Mouse (Mus musculus) frontal cortex, adult (tissue): ENCODE data around the gene Fgfr2.
A peak's percentile ranks its signal among the peaks of the same experiment; 100 is the strongest.

Experiments
- ATAC-seq: cut with Nextera tagmentation; 2 replicates; pipeline ENCODE4 v1.9.2; 2017; ENCODE audit warnings: mild to moderate bottlenecking, moderate library complexity, mixed read lengths; ENCODE audit not compliant: low TSS enrichment

Fgfr2 gene

DNA sequence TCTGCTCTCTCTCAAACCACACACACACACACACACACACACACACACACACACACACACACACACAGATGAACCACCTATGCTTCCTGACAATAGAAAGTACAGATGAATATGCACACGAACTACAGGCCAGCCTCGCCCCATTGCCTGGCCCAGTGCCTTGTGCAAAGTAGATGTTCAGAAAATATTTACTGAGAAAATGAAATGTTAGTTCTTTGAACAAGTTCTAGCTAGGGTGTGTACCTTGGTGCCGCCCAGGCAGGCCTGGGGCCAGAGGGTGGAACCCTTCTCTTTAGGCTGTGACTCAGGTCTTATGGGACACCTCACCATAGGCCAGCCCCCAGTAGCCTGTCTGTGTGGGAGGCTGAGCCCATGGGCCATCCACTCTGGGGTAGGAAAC is 891.7 kb downstream of the Fgfr2 start:
- no peak for ATAC-seq

- no peak for ATAC-seq
Observed at GRCm38 (mm10) chr7:132230961-132231360, 892.2 kb downstream of the Fgfr2 start.

DNA sequence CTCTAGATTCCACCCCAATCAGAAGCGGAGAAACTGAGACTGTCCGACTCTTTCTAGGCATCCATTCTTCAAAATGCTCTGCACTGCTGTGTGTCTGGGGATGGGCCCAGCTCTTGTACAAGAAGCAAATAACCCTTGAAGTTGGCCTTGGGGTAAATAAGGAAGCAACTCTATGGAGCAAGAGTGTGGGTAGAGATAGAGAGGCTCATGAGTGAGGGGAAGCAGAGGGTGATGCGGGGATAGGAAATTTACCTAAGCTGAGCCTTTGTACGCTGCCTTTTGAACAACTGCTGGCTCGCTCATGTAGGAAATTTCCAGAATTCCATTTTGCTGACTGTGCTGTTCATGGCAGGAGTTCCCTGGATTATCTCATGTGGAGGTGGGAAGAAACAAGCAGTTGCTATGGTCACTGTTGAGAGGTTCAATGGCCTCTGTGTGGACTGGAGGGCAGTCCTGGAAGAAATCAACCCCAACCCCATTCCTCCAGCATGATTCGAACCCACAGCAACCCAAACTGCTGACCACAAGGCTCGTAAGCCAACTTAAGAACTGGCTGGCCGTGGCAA is 896.0 kb downstream of the Fgfr2 start:
- ATAC-seq = no peak; the same call in 1 of the 2 replicates

- peak; percentile 64 for ATAC-seq
Observed at GRCm38 (mm10) chr7:132226379-132227074, 896.6 kb downstream of the Fgfr2 start.

DNA sequence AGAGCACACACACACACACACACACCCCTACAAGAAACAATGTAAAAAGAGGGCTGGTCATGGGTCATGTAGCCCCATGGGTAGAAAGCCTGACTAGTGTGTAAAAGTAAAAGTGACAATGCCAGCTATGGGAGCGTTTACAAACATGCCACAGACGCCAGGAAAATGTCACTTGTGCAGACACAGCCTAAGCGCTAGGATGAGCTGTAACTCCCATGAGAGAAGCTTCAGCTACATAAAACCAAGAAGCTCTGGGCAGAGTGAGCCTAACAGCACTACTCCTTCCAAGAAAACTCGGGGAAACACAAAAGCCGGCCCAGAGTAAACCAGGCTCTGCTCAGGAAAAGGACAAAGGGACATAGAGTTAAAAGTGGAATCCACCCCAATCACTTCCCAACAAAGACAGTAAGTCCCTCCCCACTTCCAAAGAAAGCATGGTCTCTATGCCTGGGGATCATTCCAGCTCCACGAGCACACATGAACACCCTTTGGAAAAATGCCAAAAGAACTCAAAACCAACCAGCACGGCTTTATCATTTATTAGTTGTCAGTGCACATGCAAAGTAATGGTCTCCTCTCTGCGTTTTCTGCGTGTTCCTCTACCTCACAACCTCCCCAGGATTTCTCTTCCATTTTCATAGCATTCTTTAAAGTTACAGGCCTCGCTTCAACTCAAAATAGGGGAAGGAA is 899.6 kb downstream of the Fgfr2 start:
- no peak for ATAC-seq

GRCm38 (mm10) chr7:132214031-132214430 is 909.1 kb downstream of the Fgfr2 start:
- ATAC-seq = no peak

DNA sequence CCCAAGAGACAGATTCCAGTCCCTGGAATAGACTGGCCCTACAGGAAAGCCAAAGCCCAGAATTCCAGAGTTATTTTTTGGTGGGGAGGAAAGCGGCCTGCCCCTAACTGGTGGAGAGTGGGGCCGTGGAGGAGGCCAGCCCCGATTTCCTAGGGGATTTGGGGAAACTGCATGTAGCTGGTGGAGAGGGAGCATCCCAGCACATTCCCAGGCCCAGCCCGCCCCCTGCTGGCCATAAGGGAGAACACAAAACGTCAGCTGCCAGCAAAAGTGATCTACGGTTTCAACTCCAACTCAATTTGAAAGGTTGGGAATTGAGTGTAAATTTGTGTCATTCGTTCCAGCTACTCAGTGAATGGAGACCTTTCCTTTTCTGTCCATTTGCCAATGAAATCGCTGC is 909.7 kb downstream of the Fgfr2 start:
- ATAC-seq = 0 out of 2 replicates have a peak, but pooled peaks have one; percentile 39

GRCm38 (mm10) chr7:132211920-132212701 is 911.0 kb downstream of the Fgfr2 start:
- ATAC-seq = no peak

DNA sequence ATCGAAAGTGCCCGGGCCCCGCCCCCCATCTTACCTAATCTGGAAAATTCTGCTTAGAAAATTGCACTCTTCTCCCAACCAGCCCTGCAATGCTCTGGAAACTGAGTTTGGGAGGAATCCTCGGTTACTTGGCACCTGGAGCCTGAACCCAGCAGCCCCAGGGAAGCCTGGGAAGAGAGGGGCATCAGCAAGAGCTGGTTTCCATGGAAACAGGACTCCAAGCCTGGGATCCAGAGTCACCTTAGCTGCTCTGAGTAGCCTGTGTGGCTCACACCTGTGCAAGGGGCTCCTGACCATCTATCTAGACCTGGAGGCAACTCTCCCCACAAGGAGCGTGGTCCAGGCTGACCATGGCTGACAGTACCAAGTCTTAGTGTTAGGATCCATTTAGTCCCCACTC is 912.5 kb downstream of the Fgfr2 start:
- no peak for ATAC-seq

GRCm38 (mm10) chr7:132208946-132209651 is 914.1 kb downstream of the Fgfr2 start:
- ATAC-seq = peak; percentile 77

GRCm38 (mm10) chr7:132204073-132204612 is 919.0 kb downstream of the Fgfr2 start:
- ATAC-seq = no peak

DNA sequence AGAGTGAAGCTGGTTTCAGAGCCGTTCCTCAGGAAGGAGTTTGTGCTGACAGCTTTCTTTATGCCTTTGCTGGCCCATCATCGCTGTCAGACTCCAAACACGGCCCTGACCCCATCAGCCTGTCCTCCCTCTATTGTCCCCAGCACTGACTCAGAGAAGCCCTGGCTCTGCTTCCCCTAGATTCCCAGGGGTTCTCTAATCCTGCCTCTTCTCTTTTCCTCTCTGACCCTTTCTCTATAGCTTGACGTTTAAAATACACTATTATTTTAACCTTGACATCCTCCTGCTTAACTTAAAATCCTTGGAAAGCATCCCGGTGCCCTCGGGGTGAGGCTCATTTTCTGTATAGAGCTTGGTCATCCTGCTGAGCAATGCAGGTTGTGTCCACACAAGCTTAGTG is 923.5 kb downstream of the Fgfr2 start:
- no peak for ATAC-seq

GRCm38 (mm10) chr7:132198806-132199205 is 924.3 kb downstream of the Fgfr2 start:
- no peak for ATAC-seq

GRCm38 (mm10) chr7:132197817-132198475 is 925.2 kb downstream of the Fgfr2 start:
- no peak for ATAC-seq

GRCm38 (mm10) chr7:132196581-132196980 is 926.6 kb downstream of the Fgfr2 start:
- no peak for ATAC-seq

GRCm38 (mm10) chr7:132193606-132194005 is 929.5 kb downstream of the Fgfr2 start:
- no peak for ATAC-seq

DNA sequence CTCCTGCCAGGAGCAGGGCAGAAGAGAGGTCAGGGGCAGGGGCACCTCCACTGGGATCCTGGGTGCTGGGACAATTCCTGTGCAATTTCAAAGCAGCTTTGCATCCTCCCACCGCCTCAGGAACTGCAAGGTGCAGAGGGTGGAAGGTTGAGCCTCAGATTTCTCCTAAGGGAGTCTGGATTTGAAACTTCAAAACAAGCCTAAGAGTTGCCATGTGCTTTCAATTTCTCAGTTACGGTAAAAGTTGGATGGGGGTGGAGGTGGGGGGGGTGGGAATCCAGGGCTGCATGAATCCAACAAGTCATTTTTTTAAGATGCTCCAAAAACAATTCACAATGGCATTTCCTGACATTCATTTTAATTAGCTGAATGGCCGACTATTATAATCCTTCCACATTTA is 935.7 kb downstream of the Fgfr2 start:
- no peak for ATAC-seq

- no peak for ATAC-seq
Observed at GRCm38 (mm10) chr7:132183892-132184404, 939.2 kb downstream of the Fgfr2 start.

GRCm38 (mm10) chr7:132181586-132182198 is 941.5 kb downstream of the Fgfr2 start:
- ATAC-seq = no peak

GRCm38 (mm10) chr7:132181042-132181441 is 942.1 kb downstream of the Fgfr2 start:
- ATAC-seq = no peak
